Mouse (Mus musculus): ENCODE measurements around the gene Defb20.
"Not testable (repeated sequence)": the region's sequence is repeated elsewhere in the genome, so short reads cannot be mapped to it uniquely, and the experiment has no call there.

Defb20 gene

DNA sequence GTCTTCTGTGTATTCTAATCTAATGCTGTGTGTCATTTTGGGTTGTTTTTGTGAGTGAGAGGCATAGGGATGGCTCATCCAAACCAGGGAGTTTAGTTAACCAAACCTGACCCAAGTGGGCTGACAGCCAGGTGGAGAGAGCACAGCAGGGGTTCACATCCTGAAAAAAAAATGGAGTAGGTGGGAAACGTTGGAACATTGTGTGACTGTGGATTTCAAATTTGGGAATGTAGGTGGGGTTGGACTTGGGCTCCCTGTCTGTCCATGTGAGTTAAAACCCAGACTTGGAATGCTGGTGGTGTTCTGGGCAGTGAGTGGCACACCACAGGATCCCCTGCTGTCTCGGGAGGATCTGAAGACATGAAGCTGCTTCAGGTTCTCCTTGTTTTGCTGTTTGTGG lies at the start of gene Defb20:
TSS of gene Defb20 (plus strand) at position 301 of the 400 bp plus-strand sequence.
- no peak for DNase-seq (ENCODE audit: low read depth in 1 of 2, low spot score in 2 of 2)

DNA sequence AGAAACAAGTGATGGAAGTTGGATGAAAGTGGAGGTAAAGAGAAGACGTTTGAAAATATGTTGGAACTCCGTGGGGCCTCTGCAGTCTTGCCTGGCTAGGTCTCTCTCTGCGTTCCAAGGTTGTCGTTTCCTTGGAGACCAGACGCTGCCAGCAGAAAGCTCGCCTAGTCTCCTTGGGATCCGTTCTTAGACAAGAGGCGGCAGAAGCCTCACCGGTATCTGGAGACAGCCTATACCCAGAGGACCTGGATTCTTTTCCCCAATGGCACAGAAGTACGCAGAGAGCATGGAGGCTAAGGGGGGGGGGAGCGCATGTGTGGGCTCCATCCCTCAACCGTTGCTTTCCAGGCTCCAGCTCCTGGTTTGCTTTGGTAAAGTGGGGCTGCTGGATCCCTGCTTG lies 49.4 kb upstream of the Defb20 start:
- DNase-seq (ENCODE audit: low read depth in 1 of 2, low spot score in 2 of 2), result no peak

DNA sequence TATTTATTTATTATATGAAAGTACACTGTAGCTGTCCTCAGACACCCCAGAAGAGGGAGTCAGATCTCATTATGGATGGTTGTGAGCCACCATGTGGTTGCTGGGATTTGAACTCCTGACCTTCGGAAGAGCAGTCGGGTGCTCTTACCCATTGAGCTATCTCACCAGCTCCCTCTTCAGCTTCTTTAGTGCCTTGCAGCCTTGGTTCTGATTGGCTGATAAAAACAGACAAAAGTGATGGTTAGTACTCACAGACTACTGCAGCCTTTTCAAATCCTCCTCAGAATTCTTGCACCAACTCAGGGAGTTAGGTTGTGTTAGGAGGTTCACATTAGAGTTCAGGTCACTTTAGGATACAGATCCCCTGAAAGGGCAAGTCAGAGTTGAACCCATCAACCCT lies 48.4 kb upstream of the Defb20 start:
- not testable (repeated sequence) for DNase-seq (ENCODE audit: low read depth in 1 of 2, low spot score in 2 of 2)

DNA sequence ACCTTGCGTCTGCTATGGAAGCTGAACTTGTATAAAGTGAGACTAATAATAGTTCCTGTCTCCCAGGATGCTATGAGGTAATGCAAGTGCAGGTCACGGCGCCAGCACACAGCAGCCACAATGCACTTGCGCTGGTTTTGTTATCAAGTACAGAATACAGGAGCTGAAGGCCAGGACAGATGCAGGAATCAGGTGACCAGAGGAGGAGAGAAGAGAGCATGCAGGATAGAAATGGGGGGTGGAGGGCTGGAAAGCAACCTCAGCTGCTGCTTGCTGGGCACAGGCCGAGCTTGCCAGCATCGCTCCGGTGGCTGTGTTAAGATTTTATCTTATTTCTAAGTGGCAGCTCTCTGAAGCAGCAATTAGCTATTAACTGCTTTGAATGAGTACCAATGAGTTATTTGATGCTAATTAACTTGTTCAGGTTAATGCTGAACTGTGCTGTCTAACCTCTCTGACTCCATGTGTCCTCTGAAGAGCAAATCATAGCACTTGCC lies 40.4 kb upstream of the Defb20 start:
- no peak for DNase-seq (ENCODE audit: low read depth in 1 of 2, low spot score in 2 of 2)

DNA sequence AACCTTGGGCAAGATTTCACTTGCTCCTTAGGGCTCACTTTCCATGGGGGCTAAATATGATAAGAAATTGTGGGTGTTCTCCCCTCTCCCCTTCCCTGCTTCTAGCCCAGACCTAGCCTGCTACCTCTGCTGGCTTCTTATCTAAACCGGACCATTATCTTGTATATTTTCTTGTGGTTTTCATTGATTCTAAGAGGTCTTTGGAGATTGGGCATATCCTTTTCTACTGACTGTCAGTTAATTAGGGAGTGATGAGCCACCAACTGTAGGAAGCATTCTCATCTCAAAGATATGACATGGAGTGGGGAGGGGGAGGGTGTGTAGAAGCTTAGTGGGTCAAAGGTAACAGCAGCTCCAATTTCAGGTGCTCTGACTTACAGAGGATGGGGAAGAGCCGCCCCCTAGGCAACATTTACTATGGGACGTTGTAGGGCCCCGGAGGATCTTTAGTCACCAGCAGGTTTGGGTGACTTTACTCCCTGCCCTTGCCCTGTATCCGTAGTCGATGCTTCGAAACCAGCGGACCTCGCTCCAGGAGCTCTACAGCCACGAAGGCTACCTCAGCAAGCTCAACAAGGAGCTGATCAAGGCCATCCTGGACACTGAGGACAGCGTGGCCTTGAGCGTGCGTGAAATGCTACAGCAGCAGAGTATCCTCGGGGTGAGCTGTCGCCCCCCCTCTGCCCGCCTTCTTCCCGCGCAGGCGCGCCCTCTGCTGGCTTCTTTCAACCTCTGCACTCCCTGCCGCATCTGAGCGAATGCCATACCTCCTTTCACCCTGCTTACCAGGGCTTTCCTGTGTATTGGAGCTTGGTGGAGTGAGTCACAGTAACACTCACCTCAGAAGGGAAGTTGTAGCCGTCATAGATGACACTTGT lies 39.6 kb upstream of the Defb20 start:
- DNase-seq (ENCODE audit: low read depth in 1 of 2, low spot score in 2 of 2), result peak in 1 of 2 experiments; percentile 53

DNA sequence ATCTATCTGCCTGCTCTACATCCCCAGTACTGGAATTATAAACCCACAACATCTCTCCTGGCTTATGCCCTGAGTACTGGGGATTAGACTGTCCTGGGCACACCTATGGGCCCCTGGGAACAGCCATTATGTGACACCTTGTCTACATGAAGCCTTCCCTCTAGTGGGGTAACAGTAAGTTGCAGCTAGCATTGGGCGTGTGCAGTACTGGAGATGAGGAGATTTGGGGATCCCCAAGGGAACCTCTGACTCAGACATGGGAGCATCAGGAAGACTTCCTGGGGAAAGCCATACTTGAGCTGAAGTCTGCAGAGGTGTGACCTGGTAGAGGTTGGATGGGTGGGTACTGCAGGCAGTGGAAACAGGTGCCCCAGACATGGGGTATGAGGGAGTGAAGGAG lies 37.9 kb upstream of the Defb20 start:
- DNase-seq (ENCODE audit: low read depth in 1 of 2, low spot score in 2 of 2), result no peak

DNA sequence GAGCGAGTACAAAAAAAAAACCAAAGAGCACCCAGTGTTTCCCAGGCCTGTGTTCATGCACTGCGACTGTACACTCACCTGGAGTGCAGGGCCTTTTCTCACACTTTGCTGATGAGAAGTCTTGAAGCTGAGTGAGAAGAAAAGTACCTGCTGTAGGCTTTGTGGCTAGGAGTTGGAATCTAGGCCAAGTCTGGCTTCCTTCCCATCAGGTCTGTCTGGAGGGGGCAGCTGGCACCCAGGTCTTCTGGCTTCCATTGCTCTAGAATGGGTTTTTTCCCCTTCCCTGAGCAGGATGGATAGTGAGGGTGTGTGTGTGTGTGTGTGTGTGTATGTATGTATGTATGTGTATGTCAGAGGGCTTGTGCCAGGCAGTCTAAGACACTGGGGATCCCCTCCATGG lies 37.0 kb upstream of the Defb20 start:
- no peak for DNase-seq (ENCODE audit: low read depth in 1 of 2, low spot score in 2 of 2)

DNA sequence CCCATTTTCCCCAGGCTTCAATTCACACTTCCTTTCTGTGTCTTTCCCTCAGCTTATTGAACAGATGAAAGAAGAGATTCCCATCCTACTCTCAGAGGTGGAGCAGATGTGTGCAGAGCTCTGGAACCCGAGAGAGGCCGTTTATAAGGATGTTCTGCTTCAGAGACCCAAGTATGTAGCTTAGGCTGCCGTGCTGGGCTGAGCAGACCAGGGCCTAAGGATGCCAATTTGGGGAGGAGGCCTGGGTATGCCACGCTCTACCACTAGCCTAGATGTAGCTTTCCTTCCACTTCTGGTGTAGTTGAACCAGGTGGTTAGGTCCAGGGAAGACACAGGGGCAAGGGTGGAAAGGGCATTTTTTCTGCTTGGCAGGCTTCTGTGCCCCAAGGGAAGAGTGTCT lies 34.5 kb upstream of the Defb20 start:
- DNase-seq (ENCODE audit: low read depth in 1 of 2, low spot score in 2 of 2), result no peak

DNA sequence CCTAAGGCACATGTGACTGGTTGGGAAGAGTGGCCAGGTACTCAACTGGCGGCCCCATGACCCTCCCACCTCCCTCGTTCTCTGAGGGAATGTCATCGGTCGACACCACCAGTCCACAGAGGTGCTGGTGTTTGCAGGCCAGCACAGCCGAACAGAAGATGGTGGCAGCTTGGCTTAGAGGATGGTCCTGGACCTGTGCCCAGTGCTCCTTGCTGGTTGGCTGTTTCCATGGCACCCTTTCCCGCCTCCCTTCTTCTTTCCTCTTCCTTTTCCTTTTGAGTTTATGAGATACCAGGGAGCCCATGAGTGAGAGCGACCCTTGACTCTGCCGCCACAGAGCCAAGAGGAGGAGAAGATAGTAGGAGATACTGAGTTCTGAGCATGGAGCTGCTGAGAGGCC lies 33.6 kb upstream of the Defb20 start:
- no peak for DNase-seq (ENCODE audit: low read depth in 1 of 2, low spot score in 2 of 2)

DNA sequence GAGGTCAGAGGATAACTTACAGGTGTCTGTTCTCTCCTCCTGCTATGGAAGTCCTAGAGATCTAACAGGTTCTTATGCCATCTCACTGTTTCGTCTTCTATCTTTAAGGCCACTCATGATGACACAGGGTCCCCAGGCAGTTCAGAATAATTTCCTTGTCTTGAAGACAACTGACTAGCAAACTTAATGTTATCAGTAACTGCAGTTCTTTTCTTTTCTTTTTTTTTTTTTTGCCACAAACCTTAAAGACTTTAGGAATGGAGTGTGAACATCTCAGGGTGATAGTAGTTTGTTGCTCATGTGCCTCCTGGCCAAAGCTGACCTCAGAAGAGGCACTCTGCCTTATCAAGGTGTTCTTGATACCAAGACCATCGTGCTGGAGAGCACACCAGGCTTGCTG lies 30.2 kb upstream of the Defb20 start:
- no peak for DNase-seq (ENCODE audit: low read depth in 1 of 2, low spot score in 2 of 2)

DNA sequence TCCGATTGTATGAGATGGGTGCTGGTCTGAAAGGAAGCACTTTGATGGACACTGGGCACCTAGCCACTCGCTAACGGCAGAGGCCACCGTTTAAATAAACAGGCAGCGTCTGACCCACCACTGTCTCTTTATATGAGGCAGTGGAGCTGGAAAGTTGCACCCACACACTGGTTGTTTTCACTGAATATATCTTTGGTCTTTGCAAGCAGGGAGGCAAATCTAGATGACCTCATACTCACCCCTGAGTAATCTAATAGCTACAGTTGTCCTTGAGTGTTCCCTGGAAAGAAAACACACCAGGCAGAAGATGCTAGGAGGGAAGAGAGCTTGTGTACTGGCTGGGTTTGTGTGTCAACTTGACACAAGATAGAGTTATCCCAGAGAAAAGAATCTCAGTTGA lies 29.4 kb upstream of the Defb20 start:
- DNase-seq (ENCODE audit: low read depth in 1 of 2, low spot score in 2 of 2), result no peak

DNA sequence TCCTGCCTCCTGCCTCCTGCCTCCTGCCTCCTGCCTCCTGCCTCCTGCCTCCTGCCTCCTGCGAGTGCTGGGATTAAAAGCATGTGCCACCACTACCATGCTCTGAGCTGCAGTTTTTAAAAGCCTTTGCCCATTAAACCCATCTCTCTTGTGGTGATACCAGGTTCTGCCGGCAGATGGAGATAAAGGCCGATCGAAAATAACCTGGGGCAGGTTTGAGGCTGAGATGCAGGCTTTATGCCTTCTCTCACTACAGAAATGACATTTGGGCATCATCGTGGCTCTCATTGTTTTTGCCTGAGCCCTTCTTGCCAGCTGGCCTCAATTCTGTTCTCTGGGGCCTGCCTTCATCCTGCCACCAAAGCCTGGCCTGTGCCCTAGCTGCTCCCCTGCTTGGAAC lies 26.6 kb upstream of the Defb20 start:
- no peak for DNase-seq (ENCODE audit: low read depth in 1 of 2, low spot score in 2 of 2)

DNA sequence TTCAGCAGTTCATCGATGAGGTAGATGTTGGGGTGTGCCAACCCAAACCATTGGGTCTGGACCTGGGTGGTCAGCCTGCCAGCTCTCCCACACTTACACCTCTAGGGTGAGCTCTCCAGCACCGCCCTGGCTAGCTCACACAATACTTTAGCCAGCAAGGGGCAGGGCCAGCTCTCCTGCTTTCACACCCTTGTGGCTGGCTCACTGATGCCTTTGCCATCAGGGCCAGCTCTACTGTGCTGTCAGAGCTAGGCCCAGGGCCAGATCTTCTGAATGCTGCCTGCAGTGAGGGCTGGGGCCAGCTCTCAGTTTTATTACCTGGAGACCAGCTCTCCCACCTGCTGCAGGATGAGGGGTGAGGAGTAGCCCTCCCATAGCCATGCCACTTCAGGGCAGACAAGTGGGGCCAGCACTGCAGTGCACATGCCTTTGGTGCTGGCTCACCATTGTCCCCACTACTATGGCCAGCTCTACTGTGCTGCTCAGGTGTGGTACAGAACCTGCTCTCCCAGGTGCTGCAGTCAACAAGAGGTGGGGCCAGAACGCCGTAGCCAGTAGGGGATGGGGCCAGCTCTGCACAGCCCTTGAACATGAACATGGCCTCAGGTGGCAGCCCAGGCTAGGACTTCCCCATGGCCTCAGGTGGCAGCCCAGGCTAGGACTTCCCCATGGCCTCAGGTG lies 24.6 kb upstream of the Defb20 start:
- no peak for DNase-seq (ENCODE audit: low read depth in 1 of 2, low spot score in 2 of 2)

DNA sequence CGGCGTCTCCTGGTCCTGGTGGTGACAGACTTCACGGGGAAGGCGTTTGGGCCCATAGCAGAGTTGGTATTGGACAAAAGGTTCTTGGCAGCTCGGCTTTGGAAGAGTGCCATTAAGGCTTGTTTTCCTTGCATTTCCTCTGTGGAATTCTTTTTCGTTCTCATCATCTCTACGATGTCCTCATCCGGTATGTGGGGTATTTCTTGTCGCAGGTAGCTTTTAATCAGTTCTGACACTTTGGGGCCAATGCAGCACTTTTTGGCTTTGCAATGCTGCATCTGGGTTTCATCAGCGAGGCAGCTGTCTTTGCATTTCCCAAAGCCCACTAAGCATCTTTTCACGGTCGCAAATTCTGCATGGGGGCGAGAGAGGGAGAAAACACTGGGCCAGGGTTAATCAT lies 17.6 kb upstream of the Defb20 start:
- DNase-seq (ENCODE audit: low read depth in 1 of 2, low spot score in 2 of 2), result no peak

DNA sequence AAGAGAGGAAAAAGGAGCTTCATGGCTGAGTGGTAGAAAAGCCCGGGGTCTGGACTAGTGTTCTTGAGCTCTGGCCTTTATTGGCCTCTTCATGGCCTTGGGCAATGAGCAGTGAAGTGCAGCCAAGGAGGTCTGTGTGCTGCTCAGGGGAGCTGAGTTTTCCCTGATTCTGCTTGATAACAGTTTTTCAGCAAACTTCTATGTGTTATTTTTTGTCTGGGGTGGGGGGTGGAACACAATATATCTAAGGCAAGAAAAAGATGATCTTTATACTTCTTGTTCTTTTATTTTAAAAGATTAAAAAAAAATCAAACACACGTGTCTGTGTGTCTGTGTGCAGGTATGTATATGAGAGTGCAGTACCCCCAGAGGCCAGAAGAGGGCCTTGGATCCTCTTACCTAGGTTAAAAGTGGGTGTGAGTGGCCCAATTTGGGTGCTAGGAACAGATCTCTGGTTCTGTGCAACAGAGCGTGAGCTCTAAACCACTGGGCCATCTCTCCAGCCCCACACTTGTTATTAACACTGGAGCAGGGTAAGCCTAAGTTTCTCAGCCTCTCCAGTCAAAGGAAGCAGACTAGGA lies 12.2 kb upstream of the Defb20 start, which contains the start of gene Defb23:
TSS of gene Defb23 (minus strand) at position 51 of the 581 bp plus-strand sequence.
- no peak for DNase-seq (ENCODE audit: low read depth in 1 of 2, low spot score in 2 of 2)

DNA sequence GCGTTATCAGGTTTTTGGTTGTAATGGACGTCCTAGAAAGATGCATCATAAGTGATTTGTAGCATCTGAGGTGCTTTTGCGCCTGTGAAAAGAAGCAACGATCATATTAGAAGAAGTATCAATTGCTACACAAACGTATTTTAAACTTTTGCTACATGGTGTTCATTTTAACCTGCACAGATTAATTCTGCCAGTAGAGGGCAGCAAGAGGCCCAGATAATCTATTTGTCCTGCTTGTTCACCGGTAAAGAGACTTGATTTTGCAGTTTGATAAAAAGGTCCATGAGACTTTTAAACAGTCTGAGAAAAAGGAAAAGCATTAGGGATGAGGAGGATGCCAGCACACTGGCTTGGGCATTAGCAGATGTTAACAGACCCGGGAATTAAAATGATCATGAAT lies 5.9 kb upstream of the Defb20 start:
- DNase-seq (ENCODE audit: low read depth in 1 of 2, low spot score in 2 of 2), result no peak

DNA sequence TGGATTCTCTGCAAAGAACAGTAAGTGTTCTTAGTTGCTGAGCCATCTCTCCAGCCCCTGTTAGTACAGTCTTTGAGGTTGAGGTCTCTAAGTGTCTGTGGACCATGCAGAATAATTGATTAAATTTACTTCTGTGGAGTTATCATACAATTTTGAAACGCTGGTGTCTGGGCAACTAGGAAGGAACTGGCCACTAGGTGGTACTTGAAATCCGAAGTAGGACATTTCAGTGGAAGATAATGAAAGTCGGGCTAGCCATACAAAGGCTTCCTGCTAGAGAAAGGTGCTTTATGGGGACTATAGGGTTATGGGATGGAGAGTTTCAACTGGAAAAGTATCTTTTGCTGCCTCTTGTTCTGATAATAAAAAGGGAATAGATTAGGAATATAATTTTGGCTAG lies 4.4 kb upstream of the Defb20 start:
- DNase-seq (ENCODE audit: low read depth in 1 of 2, low spot score in 2 of 2), result no peak

DNA sequence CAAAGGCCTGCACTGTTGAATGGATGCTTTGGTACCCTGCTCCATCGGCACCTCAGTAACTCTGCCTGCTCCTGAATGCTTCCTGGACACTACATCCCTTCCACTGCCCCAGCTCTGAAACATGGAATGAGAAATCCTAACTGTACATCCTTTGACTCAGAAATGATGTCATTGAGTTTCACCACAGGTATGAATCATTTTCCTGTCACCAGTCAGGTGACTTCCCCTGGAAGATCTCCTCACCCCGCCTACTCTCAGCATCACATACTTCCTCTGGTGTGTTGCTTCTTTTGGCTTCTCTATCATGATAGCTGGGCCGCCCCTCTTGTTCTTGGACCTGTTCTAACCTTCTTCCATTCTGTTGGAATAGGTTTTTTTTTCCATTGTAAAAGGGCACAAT lies 4.0 kb downstream of the Defb20 start:
- no peak for DNase-seq (ENCODE audit: low read depth in 1 of 2, low spot score in 2 of 2)

DNA sequence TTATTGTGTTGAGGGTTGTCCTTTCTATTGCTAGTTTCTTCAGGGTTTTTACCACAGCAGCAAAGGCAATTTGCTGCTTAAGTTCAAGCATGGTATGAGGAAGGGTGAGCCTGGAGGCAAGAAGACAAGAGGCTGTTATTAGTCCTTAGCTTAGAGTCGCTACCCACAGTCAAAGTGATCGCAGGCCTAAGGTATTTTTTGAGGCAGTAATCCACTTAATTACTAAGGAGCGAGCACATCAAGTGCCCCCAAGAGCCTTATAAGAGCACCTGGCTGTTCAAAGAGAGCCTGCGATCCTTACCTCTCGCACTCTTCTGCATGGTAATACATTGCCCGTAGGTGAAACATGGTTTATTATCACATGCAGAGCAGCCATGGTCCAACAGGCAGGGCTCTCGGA lies 4.9 kb downstream of the Defb20 start:
- no peak for DNase-seq (ENCODE audit: low read depth in 1 of 2, low spot score in 2 of 2)

DNA sequence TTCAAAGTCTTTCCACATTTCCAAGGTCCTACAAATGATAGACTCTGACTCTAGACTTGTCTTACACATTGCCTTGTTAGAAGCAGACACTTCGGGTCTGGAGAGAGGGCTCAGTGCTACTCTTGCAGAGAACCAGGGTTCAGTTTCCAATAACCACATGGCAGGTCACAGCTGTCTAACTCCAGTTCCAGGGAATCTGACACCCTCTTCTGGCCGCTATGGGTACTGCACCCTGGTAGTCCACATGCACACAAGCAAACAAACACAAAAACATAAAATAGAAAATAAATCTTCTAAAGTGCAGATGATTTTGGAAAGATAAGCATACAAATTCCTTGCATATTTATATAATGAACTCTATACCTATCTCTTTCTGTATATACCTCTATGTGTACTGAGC lies 10.2 kb downstream of the Defb20 start:
- no peak for DNase-seq (ENCODE audit: low read depth in 1 of 2, low spot score in 2 of 2)

DNA sequence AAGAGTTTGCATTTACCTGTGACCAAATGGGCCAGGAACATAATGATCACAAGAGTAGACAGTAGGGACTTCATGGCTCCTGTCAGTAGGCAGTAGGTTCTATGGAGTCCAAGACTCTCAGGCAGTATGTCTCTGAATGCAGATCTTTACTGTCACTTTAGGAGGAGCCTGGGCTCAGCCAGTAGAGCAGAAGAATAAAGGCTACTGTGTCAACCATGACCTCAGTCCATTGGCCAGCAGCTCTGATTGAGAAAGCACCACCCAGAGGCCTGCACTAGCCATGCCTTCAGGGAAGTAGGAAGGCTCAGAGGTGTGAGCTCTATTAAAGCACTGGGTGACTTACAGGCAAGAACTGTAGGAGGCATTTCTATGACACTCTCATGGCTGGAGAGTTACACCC lies 13.2 kb downstream of the Defb20 start, which contains the start of gene Defb22:
TSS of gene Defb22 (minus strand) at position 101 of the 400 bp plus-strand sequence.
- DNase-seq (ENCODE audit: low read depth in 1 of 2, low spot score in 2 of 2), result no peak

DNA sequence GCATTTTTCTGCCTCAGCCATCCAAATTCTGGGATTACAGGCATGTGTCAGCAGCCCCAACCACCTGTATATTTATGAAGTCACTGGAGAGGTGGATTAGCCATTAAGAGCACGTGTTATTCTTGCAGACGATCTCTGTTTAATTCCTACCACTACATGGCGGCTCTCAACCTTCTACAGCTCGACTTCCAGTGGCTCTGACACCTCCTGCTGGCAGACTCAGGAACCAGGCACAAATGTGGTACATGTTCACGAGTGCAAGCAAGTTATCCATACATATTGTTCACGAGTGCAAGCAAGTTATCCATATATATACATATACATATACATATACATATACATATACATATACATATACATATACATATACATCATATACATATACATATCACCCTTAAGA lies 16.3 kb downstream of the Defb20 start:
- DNase-seq (ENCODE audit: low read depth in 1 of 2, low spot score in 2 of 2), result no peak
